Mouse (Mus musculus): Measurements from ENCODE around the gene Mfsd11.
A peak's percentile ranks its signal among the peaks of the same experiment; 100 is the strongest.
"Not testable (repeated sequence)": the region's sequence is repeated elsewhere in the genome, so short reads cannot be mapped to it uniquely, and the experiment has no call there.

The Mfsd11 gene

DNA sequence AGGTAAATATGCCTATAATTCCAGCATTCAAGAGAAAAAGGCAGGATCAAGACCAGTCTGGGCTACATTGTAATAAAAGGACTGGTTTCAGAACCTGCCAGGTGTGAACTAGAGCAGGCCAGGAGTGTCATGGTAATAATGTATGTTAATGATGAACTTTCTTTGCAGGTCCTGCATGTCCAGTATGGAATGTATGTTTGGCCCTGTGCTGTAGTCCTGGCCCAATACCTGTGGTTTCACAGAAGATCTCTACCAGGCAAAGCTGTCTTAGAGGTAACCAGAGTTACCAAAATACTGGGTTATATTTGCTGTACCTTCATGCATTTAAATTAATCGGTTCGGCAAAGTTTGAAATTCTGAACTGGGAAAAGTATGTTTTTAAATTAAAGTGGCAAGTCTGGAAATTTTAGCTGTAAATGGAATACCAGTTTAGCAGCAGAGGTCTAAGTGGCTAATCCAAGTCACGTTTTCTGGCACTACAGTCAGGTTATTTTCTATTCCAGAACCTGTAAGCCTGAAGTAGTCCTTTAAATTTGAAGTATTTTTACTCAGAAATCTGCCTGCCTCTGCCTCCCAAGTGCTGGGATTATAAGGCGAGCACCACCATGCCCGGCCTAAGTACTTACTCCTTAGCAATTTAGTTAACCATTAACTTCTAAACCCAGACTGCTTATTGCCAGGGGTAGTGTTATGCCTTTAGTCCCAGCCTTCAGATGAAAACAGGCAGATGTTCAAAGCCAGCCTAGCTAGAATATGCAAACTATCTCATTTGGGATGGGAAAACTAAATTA is 4.0 kb upstream of the Mfsd11 start:
- DNase-seq: no peak

DNA sequence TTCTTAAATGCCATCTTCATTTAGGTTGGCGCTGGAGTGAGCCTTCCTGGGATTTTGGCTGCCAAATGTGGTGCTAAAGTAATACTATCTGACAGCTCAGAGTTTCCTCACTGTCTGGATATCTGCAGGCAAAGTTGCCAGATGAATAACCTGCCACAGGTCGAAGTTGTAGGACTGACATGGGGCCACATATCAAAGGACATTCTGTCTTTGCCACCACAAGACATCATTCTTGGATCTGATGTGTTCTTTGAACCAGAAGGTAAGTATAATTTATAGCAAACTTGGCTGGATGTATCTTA is 3.4 kb upstream of the Mfsd11 start:
- not testable (repeated sequence) for DNase-seq

DNA sequence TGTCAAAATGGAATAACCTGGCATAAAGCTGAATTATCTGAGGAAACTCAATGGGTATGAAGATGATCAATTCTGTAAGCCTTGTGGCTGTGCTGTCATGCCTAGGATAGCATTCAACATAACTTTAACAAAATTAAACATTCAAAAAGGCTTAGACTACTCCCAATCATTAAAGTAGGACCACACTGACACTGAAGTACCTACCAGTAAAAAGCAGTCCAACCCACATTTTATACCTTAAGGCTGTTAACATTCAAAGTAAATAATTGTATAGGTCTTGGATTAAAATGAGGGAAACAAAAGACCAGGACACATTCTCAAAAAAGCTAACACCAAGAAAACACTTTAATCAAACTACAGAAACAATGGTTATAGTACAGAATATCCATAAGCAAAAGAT is 2.7 kb upstream of the Mfsd11 start:
- no peak for DNase-seq

DNA sequence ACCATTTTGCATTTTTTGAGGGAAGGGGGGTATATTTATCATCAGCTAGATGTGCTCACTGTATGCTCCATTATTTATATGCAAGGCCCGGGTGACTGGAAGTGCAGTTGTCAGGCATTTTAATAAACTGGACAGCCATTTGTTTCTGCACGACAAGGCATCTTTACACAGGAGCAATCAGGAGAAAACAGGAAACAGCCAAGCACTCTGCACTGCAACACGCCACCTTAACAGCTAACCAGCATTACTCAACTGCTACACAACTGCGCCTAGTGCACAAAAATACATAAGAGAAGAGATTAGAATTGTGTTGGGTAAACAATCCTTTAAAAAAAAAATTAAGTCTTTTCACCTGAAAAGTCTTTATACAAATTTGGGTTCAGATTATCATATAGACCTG is 2.2 kb upstream of the Mfsd11 start:
- no peak for DNase-seq

DNA sequence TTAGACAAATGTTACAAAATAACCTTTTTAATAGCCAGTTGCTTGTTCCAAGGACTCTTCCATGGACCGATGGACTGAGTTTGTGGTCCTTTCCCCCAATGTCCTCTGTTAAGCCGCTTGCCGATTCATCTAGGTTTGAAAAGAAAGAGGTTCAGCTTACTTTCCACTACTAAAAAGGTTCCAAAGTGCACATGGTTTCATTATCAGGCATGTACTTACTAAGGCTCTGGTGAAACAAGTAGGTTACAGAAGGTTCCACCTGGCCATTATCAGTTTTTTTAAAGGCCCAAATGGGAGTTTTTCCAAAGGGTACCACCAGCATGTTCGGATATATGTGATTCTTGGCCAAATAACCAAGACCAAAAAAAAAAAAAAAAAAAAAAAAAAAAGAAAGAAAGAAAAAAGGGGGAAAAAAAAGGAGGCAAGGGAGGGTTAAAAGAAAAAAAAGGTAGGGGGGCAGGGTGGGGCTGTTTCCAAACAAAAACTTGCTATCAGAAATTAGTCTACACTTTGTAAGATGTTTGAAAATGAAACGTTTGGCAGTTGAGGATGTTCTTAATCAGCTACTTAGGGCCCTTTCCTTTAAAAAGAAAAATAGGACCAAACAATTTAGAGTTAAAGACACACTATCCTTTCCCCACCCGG is 1.3 kb upstream of the Mfsd11 start:
- no peak for DNase-seq

DNA sequence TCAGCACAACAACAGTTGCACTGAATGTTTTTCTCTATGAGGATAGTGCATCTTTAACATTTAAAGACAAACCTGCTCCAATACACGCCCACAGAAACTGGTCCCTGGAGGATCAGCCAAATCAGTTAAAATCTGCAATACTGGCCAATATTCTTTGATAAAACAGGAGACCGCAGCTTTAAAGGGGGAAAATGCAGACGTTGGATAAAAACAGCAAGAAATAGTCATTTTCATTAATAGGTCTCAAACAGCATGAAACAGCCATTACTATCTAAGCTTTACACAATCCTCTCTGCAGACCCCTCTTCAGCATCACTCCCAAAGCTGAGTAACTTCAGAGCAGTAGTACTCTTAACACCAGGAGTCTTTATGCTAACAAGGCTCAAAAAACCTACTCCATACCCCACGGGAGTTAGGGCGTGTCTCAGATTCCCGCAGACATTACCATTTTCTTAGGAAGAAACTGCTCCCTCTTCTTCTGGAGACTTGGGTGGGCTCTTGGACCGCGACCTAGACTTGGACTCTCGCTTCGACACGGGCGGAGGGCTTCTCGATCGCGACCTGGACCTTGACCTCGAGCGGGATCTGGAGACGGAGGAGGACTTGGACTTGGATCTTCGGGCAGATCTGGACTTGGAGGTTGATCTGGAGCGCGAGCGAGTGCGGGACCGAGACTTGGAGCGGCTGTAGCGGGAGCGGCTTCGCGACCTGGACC is 507 bp upstream of the Mfsd11 start:
- DNase-seq: peak; percentile 65 to 84

DNA sequence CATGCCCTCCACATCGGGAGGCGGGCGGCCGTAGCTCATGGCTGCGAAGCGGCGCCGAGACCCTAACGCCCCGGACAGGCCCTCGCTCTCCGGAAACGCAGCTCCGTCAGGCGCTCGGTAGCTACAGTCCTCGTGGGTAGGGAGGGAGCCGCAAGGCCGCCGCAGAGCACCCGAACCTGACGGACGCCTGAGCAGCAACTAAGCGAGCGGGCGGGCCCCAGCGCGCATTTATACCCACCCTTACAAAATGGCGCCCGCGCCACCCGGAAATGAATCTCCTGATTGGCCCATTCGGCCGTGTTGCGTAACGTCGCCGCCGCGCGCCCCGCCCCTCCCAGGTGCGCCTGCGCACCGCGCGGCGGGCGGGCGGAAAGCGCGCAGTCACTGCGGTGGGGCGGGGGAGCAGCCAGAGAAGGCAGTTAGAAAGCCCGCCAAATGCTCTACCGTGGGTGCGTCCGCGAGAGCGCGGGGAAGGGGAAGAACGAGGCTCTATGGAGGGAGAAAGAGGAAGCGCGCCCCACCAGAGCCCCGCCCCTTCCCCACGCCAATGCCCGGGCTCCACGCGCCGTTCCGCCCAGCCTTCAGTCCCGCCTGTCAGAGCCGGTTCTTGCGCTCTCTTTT is 761 bp downstream of the Mfsd11 start, which contains the start of gene Srsf2:
TSS of gene Srsf2 (minus strand) at position 204 of the 621 bp plus-strand sequence.
- peak; percentile 95 to 97 for DNase-seq

DNA sequence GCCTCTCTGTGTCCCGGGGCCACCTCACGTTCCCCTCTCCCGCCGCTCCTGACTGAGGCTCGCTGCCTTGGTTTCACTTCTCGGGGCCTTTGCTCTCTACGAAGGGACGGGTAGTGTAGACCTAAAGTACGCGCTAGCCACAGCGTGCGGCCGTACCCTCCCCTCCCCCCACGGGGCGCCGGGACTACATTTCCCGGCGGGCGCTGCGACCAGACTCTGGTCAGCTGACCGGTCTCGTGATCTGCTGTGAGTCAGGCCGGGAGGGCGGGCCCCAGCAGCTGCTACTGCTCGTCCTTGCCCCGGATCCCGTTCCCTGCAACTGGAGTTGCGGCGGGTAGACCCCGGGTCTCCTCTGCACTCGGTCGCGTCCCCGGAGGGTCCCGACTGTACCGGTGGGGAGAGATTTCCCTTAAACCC is 1.3 kb downstream of the Mfsd11 start:
- peak; percentile 99 for DNase-seq

DNA sequence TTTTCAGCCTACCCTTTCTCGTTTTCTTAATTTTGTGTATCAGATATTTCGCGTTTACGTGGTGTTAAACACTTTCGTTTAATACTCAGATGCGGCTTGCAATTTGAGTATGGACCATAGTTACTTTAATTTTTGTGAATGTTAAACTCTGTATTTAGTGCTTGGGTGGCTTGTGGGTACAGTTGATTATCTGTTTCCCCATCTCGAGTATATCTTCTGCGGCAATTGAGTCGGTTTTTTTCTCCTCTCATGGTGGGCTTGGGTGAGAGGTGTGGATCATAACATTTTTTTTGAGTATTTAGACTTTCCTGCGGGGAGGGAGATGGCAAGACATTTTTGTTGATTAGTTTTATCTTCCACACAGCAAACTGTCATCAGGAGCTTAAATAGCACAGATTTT is 2.0 kb downstream of the Mfsd11 start:
- no peak for DNase-seq

DNA sequence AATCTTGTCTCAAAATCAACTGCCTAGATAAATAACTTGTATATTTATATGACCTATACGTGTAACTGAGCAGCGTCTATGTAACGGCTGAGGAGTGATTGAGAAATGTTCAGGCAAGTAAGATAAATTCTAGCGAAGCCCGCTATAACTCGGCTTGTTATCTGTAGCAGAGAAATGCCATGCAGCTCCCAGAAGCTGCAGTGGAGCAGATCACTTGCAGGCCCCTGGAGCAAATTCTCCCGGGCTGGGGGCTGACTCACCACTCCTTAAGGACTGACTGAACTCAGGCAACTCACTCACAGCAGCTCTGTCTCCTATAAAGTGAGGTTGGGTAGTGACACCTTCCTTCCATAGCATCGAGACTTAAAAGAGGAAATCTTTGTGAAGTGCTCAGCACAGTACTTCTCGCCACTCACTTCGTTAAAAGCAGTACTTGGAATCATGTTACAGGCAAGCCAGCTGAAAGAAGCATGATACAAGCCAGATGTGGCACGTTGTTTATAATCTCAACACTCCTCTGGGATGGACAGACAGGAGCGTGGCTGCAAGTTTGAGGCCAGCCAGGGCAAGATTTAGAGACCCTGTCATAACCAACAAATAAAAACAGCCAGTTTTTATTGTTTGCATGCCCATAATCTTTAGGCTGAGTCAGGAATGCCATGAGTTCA is 5.1 kb downstream of the Mfsd11 start:
- peak in 1 of 2 experiments; percentile 23 for DNase-seq

DNA sequence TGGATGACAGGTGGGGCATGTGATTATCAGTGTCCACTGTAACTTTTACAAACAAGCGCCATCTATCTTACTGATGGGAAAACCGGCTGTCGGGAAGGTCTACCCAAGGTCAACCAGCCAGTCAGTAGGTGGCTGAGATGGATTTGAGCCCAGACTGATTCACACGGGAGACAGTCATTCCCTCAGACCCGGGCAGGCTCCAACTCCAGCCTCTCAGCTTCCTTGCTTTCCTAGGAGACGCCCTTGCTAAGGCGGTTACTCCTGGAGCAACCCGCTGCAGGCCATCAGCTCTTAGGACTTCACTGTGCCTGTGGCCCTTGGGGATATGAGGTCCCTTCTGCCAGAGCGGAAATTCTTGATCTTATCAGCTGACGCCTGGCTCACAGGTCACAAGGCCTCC is 12.2 kb downstream of the Mfsd11 start:
- peak in 1 of 2 experiments; percentile 52 for DNase-seq

DNA sequence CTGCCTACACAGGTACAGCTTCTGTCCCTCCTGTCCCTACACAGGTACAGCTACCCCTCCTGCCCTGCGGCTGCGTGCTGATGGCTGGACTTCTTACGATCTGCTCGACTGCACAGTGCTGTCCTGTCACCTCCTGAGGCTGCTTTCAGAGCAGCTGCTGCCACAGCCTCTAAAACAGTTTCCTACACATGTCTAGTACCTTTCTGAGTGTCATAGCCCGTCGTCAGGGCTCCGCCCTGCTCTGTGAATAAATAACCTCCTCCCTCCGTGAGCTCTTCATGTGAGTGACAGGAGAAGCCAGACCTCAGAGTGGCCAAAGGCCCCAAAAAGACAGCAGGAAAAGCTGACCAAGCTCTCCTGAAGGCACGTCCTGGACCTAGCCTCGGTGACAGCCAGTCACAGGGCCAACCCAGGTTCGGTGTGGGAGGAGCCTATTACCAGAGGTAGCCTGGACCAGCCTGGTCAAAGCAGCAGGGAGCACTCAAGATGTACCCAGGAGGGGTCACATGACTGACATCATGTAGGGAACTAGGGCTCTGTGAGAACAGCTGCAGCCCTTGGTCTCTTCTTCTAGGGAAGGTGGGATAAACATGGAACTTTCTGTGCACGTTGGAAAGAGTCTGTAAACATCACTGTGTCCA is 13.8 kb downstream of the Mfsd11 start:
- DNase-seq: peak; percentile 51 to 79

DNA sequence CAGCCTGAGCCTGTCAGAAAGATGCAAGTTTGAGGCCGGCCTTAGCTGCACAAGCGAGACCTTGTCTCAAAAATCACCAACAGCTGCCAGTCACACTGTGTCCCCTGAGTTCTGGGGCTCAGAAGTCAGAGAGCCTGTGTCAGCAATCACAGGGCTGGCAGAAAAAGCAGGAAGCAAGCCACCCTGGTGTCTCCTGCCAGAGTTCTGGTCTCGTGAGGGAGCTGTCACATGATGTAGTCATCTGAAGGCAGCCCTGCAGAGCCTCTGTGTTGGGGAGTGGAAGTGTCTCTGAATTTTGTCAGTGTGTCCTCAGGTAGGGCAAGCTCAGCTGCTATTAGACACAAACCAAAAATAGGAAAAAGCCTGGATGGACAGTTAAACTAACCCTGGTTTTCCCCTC is 15.9 kb downstream of the Mfsd11 start:
- peak; percentile 71 to 84 for DNase-seq

DNA sequence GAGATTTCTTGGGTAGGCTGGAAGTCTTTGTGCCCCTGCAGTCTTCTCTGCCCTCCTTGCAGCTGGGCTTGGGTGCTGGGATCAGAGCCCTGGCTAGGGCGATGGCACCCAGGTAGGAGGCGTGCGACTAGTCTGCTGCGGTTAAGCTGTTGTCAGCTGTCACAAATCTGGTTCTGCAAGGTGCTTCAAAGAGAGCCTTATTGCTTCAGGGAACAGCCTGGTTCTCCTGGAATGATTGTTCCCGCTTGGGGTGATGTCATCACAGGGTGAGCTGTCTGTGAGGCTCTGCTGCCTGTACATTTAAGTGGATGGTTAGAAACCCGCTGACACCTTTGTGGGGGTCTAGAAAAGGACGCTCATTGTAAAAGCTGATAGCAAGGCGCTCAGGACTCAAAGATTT is 17.0 kb downstream of the Mfsd11 start:
- no peak for DNase-seq

DNA sequence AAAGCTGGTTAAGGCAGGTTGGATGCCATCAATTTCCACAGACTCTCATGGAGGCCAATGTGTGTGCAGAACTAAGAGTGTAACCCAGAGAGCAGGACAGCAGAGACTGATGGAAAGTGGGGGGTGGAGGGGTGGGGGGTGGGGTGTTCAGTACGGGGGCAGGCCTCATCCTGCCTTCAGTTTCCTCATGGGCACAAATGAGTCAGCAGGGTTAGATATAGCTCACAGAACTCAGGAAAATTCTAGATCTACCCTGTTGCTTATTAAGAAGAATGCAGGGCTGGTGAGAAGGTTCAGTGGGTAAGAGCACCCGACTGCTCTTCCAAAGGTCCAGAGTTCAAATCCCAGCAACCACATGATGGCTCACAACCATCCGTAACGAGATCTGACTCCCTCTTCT is 17.4 kb downstream of the Mfsd11 start:
- DNase-seq: no peak

DNA sequence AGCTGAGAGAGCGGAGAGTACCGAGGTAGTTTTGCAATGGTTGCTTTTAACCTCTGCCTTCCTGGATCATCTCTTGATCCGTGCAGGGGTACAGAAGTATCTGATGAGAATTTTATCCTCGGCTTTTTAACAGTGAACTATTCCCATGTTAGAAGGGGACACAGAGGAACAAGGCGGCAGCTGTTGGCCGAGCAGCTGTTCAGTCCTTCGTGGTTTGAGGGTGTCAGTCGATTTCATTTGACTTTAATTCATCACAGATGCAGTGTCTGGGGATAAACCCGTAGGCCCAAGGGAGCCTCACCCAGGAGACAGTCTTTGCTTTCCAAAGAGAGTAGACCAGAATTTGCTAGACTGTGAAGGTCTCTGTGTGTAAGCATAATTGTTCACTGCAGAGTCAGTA is 19.3 kb downstream of the Mfsd11 start:
- DNase-seq: no peak

DNA sequence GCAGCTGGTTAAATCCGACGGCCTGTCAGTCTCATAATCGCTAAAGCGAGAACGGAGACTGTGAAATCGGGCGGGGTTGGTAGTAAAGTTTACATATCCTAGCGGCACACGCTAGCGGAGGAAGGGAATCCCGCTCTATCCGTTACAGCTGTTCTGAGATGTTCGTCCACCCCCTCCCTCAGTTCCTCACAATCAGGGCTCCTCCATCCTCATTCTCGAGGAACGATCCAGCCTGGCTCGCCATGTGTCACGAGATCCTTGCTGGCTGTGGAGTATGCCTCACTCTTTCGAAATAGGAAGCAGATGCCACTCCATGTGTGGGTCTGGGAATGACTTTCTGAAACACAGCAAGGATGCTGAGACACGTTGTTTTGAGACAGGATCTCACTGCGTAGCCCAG is 21.7 kb downstream of the Mfsd11 start:
- no peak for DNase-seq

DNA sequence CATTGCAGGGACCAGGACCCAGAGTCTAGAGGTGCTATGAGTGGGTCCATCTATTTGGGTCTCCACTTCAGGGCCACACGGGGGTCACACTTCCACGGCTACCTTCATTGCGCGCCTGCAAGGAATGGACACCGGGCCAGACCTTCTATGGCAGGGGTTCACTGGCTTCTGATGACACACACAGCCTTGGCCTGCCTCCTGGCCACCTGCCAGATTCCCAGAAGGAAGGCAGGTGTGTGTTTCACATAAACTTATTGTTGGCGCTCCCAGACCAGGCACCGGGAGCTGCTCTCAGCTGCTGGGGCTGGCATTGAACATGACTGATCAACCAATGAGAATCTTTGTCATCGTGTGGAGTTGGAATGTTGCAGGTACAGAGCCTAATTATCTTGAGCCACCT is 26.2 kb downstream of the Mfsd11 start:
- DNase-seq: peak; percentile 16 to 53

DNA sequence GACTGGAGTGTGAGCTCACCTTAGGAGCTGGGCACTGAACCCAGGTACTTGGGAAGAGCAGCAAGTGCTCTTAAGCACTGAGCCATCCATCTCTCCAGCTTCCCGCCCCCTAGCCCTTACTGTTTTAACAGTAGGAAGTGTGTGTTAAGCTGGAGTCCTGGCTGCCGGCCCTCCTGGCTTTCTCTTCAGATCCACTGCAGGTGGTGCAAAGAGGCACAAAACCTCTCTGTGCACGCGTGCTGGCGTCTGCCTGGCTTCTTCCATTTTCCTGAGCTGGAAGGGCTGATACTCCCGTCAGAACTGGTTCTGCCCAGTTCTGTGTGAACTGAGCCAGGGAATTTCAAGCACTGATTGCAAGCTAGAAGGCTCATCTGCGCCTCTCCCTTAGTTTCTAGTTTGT is 28.6 kb downstream of the Mfsd11 start:
- DNase-seq: no peak

DNA sequence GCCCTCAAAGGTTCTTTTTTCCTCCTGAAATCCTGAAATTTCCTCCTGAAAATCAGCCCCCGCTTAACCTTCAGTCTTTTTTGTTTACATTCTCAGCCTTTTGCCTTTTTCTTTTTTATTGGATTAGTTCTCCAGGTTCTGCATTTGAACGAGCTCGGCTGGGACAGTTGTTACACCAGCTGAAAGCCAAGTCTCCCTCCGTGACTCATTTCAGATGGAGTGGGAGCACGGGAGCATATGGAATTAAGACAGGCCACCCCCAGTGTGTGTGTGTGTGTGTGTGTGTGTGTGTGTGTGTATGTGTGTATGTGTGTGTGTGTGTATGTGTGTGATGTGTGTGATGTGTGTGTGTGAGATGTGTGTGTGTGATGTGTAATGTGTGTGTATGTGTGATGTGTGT is 29.2 kb downstream of the Mfsd11 start:
- no peak for DNase-seq

DNA sequence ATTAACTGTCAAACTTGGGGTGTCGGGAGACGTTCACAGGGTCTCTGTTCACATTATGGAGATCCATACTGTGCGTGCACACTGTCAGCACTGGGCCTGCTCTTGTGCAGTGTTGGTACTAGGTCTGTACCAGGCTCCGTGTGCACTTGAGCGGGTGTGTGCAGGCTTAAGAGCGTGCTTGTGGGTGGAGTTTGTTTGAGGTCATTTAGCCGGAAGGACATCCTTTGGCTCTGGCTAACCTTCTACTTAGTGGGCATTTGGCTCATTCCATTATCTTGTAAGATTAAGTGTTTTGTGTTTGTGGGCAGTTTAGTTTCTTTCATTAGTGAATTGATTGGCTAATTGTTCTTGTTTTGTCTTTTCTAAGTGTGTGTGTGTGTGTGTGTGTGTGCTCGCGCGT is 30.2 kb downstream of the Mfsd11 start:
- DNase-seq: no peak

DNA sequence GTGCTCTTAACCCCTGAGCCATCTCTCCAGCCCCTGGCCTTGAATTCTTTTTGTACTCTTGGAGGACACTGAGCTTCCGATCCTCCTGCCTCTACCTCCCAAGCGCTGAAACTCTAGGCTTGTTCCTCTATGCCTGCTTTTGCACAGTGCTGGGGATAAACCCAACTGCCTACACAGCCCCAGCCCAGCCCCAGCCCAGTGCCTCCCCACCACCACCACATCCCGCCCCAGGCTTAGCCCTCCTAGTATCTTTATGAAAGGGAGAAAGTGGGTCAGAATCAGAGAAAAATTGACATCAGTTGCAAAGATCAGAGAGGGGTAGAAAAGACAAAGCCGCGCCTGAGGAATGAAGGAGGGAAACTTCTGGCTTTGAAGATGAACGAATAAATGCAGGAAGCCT is 31.8 kb downstream of the Mfsd11 start:
- no peak for DNase-seq

All from kidney, postnatal 25 days (tissue).